Mouse (Mus musculus): ENCODE data around the gene Dcun1d4.
"Not testable (repeated sequence)": the region's sequence is repeated elsewhere in the genome, so short reads cannot be mapped to it uniquely, and the experiment has no call there.

Gene Dcun1d4

DNA sequence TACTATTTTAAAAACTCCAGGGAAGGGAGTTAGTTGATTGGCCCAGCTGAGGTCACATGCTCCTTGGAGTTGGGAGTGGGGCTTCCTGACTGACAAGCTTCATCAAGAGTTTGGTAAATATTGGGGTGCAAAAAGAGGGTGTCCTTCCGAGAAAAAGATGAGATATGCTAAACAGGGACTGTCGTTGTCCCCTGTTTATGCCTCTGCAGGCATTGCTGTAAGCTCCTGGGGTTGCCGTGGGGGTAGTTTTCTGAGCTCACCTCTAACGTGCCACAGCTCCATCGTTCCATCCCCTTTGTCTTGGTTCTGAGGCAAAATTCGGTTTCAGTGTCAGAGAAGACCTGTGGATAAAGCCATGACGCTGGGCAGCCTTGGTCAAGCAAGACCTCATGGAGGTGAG lies at the start of gene Dcun1d4:
Gene Dcun1d4, plus strand, starts transcription at position 301 of the 400 bp plus-strand sequence.
- DNase-seq (ENCODE audit: low spot score in 2 of 2), result no peak

DNA sequence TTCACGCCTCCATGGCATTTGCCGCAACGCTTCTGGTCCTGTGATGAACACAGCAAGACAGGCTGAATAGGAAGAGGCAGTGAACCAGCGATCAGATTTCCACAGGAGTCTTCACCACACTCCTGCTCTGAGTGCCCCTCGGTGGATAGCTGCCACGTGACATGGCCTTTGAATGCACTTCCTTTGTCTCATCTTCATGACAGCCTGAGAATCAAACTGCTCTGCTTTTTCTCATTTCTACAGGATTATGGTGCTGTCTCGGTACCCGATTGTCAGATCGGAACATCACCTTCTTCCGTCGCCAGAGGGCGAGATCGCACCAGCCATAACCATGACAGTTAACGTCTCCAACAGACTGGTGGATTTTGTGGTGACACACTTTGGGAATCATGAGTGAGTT lies 49.2 kb upstream of the Dcun1d4 start:
- peak; percentile 74 to 85 for DNase-seq (ENCODE audit: low spot score in 2 of 2)

DNA sequence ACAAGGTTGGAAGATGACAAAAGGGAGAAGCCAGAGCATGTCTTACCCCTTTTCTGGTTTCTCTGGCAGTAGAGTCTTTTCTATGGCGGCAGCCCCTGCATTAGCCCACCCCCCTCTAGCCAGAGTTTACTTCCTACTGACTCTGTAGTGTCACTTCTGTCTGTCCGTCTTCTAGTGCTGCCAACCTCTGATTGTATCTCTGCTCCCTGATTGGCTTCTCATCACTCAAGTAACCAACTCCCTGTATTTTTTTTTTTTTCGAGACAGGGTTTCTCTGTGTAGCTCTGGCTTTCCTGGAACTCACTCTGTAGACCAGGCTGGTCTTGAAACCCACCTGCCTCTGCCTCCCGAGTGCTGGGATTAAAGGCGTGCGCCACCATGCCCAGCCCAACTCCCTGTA lies 48.0 kb upstream of the Dcun1d4 start:
- no peak for DNase-seq (ENCODE audit: low spot score in 2 of 2)

DNA sequence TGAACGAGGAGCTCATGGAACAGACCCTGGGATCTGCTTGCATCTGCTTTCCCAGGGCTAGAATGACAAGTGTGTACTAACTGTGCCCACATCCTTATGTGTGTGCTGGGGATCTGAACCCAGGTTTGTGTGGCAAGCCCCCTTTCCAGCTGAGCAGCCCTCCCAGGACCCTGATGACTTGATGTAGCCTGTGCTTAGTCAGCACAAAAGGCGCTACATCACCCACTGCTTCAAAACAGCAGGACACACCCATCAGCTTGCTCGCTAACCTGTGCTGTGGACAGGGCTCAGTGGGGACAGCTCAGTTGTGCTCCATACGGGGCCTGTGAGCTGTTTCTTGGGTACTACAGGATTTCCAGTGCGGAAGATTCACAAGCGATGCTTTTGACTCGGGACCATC lies 46.0 kb upstream of the Dcun1d4 start:
- no peak for DNase-seq (ENCODE audit: low spot score in 2 of 2)

DNA sequence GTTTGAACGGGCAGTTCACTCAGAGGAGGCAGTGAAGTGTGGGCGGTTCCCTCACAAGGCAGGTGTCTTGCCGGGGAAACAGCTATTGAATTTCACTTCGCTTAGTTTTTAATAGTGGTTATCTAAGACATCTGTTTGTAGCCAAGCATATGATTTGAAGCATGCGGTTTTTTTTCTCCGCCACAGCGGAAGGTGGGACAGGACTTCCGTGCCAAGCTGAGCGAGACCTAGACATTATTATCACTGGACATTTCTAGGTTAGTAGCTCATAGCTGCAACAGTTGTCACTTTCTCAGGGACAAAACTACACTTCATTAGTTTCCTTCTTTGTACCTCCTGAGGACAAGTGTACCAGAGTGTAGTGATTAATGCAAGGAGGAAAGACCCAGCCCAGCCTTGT lies 38.6 kb upstream of the Dcun1d4 start:
- DNase-seq (ENCODE audit: low spot score in 2 of 2), result no peak

DNA sequence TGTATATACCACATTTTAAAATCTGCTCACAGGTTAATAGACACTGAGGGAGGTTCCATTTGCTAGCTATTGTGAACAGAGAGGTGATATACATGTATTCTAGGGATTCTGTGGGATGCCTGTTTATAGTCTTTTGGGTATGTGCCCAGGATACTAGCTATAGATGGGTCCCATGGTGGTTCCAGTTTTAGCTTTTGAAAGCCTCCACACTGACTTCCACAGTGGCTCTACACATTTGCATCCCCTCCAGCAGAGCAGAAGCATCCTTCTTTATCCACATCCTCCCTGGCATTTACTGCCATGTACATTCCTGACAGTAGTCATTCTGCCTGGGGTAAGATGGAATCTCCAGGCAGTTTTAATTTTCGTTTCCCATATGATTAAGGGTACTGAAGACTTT lies 30.5 kb upstream of the Dcun1d4 start:
- no peak for DNase-seq (ENCODE audit: low spot score in 2 of 2)

DNA sequence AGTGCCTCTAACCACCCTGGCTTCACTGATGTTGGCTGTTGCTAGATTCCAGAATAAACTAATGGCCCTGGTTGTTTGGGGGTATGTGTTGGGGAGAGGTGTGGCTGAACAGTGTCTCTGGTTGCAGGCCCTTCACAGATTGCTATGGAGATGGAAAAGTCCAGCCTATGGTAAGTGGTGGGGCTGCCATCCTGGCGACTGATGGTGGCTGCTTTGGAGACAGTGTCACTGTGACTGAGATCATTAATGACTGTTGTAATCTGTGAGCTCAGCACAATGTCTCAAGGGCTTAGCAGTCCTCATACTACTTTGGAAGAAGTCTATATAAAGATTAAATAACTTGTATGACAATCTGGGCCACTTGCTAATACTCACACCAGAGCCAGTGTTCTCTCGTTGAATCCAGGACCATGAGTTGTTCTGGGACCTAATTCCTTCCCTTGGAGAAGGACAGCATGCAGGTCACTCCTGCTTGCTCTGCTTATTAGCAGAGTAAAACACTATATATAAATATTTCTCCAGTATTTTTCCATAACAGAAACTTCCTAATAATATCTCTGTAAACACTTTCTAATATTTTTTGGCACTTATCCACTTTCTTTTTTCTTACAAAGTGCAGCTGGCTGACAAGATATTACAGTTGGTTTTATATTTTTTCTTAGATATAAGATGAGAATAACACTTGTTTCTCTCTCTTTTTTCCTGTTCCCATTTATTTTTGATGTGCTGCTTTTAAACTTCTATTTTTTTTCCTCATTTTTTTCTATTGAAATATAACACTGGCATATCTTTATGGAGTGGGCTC lies 26.1 kb upstream of the Dcun1d4 start:
- DNase-seq (ENCODE audit: low spot score in 2 of 2), result no peak

DNA sequence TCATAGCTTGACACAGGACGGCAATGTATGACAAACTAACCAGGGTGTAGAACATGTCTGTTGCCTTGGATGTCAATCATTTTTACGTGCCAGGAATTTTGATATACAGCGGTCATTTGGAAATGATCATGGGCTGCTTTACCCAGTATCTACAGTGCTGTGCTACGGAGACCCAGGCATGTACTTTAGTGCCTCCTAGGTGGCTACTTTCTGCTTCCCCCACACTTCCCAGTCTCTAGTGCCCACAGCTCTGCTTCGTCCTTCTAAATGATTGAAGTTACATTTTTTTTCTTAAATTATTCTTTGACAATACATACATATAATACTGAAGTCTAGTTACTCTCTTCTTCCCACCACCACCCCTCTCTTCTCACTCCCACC lies 25.5 kb upstream of the Dcun1d4 start:
- DNase-seq (ENCODE audit: low spot score in 2 of 2), result no peak

DNA sequence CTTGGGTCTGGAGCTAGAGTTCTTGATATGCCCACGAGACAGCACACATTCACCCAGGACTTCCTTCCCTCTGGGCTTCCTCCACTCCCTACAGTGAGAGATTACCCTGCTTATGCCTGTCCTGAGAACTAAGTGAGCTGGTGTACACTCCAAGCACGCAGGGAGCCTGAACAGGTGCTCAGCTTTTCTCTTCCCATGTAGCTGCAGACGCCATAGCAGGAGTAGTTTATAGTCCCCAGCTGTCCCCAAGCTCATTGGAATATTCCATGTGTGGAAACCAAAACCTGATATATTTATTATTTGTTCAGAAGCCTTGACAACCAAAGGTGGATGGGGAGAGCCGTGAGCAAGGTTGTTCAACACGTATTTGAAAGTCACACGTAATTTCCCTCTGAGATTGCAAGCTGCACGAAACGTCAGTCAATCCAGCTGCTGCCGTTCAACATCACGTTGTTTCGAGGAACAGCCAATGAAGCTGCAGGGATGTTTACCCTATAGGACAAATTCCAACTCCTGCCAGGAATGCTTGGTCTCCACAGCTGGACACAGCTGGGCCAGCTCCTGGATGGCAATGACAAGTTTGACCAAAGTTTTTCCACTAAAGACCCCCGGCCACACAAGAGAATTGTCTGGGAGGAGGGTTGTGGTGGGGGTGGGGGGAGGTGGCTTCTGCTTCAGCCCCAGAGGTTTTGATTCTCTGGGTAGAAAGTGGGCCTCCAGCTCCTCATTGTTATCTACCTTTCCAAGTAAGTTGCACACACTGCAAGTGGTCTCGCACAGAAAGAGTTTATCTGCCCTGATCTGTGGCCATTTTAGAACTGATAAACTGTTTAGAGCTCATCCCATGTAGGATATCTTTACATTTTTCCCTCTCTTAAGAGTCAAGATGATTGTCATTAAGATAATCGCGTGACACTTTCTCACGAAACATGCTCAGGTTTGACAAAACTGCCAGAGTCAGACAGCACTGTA lies 12.1 kb upstream of the Dcun1d4 start:
- no peak for DNase-seq (ENCODE audit: low spot score in 2 of 2)

DNA sequence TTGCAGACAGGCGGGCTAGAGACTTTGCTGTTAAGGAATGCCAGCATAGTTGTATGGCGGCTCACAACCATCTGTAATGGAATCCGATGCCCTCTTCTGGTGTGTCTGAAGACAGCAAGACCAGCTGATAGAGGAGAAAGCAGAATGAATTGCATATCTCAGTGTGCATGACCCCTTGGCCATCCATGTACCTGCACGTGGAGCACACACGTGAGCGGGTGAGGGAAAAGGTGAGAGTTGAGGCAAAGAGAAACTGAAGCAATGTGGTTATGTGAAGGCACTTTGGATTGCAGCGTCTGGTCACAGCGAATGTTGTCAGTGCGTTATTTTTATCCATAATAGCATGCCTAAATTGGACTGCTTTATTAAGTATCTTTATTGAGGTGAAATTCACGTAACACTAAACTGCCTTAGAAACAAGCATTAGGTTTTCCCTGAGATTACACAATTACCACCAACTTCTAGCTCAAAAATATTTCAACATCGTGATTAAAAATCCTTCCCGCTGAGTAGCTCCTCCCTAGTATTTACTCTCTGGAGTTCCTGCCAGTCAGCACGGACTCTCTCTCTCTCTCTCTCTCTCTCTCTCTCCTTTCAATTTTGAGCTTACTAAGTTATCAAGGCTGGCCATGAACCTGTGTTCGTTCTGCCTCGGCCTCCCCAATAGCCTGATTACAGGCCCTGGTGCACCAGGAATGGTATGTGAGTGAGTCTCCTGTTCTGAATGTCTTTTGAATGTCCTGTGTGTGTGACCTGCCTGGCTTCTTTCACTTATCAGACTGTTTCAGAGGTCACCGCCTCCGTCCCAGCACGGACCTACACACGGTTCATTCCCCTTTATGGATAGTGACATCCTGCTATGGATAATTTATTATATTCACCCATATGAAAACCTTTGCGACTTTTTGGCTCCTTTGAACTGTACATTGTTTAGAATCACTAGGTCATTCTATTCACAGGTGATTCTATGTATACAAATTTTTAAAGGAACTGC lies 6.1 kb upstream of the Dcun1d4 start:
- no peak for DNase-seq (ENCODE audit: low spot score in 2 of 2)

DNA sequence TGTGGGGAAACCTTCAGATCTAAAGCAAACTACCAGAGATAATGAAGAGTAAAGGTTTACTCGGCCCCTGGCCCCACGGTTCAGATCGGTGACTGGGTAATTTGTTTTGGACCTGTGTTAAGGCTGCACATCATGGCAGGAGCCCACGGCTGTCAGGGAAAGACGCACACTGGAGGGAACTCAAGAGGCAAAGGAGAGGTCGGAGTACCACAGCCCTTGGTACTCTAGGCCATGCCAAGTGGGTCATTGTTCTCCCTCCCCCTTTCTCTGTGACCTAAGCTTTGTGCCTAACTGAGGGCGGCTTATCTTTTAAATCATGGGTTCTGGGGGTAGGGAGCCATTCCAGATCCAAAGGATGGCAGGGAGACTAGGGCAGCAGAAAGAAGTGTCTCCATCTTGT lies 601 bp downstream of the Dcun1d4 start:
- no peak for DNase-seq (ENCODE audit: low spot score in 2 of 2)

DNA sequence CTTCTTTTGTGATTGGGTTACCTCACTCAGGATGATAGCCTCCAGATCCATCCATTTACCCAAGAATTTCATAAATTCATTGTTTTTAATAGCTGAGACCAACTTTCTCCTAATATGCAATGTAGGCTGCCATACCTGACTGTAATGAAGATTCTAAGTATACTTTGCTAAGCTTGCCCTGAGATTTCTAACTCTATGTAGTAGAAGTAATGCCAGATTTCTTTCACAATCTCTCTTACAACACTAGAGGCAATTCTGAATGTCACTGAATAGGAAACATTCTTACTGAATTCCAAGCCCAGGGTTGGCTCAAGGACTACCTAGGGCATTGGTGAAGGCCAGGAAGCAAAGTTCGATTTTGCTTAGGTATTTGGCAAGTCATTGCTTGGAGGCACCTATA lies 1.6 kb downstream of the Dcun1d4 start:
- DNase-seq (ENCODE audit: low spot score in 2 of 2), result not testable (repeated sequence)

DNA sequence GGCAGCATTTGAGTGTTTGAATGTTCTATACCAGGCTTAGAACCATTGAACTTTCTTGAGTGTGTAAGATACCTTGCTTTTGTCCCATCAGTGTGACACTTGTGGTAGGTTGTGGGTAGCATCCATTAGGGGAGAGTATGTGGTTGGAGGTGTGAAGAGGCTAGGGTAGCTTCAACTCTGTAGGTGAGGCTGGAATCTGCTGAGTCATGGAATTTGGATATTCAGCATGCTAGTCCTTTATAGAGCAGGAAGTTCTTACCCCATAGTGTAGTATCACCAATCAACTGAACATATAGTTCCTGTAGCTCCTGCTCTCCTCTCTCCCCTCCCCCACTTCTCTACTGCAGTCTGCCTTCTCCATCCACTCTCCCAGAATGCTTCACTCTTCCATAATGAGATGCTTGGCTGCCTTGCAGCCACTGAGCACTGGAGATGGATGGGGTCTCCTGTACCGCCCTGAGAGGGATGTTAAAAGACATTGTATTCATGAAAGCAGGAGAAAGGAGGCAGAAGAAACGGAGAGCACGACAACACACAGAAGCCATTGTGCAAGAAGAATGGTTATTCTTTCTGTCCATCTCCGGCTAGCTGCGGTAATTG lies 3.3 kb downstream of the Dcun1d4 start:
- DNase-seq (ENCODE audit: low spot score in 2 of 2), result no peak

DNA sequence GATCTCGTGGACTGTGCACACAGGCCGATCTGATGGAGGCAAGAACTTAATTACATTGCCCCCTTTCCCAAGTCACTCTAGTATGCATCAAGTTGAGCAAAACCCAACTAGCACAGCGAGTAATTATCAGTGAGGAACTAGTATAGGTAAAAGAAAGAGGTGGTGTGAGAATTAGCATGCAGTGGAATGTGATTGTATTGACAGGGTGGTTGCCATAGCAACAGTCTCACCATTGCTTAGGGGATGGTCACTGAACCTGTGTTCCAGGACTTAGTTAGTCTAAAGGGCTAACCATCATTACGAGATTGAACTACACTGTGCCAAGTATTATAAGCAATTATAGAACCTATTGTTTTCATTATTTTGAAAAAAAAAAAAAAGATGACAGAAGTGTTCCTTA lies 5.7 kb downstream of the Dcun1d4 start:
- no peak for DNase-seq (ENCODE audit: low spot score in 2 of 2)

DNA sequence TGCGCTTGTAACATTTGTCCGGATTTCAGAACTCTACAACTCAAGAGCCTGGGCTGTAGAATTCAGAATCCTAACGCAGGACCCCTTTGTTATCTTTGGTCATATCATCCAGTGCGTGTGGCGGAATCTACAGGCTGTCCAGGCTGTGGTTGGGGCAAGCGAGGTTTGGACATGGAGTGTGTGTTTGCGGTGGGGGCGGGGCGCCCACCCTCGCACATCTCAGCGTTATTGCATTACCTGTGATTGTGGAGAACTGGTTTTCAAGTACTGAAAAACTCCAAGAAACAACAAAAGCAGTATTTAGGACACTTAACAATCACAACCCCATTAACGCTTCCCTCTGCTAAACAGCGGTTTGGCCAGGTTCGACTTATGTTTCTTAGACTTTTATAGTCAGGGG lies 9.1 kb downstream of the Dcun1d4 start:
- no peak for DNase-seq (ENCODE audit: low spot score in 2 of 2)

DNA sequence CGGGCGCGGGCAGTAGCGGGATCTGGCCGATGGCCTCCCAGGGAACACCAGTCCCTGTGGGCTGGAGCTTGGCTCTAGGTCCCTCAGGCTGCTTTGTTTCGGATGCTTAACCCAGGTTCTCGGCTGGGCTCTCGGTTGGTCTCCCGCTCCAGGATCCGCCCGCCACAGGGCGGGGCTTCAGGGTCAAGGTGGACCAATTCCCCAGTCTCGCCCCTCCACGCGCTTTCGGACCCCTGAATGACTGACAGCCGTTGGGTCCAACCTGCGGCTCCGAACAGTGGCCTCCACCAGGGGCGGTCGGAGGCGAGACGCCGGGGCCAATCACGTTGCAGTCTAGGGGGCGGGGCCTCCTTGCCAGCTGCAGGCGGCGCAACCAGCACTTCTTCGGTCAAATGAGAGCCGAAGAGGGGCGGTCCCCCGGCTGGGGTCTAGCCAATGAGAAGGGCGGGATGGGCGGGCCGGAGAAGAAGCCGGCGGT lies 9.8 kb downstream of the Dcun1d4 start:
- DNase-seq (ENCODE audit: low spot score in 2 of 2), result peak; percentile 99 to 100

DNA sequence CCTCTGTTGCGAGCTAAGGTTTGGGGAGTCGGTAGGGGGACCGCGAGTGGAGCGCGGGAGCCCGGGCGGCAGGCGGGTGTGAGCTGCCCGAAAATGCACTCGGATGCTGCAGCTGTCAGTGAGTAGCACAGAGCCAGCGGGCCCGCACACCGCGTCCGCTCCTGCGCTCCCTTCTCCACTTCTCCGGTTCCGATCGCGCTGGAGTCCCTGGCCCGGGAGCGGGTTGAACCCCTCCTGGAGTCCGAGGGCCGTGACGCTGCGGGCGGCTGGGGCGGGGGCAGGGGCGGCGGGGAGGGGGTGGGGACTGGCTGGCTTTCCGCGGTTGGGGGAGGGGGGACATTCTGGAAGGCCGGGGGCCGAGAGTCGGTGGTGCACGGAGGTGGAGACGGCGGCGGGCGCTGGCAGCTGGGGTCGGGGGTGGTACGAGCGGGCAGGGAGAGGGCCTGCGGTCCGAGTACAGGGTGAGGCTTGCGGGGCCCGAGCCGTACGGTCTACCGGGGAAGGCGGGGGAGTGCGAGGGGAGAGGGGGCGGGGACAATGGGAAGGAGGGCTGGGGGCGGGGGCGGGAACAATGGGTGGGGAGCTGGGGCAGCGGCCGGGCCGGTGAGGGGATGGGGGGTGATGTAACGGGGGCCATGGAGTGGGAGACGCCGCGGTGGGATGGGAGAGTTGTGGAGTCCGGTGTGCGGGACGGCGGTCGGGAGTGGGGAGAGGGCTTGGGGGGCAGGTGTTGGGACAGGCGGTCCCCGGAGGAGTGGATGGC lies 10.5 kb downstream of the Dcun1d4 start:
- peak in 1 of 2 experiments; percentile 16 for DNase-seq (ENCODE audit: low spot score in 2 of 2)

DNA sequence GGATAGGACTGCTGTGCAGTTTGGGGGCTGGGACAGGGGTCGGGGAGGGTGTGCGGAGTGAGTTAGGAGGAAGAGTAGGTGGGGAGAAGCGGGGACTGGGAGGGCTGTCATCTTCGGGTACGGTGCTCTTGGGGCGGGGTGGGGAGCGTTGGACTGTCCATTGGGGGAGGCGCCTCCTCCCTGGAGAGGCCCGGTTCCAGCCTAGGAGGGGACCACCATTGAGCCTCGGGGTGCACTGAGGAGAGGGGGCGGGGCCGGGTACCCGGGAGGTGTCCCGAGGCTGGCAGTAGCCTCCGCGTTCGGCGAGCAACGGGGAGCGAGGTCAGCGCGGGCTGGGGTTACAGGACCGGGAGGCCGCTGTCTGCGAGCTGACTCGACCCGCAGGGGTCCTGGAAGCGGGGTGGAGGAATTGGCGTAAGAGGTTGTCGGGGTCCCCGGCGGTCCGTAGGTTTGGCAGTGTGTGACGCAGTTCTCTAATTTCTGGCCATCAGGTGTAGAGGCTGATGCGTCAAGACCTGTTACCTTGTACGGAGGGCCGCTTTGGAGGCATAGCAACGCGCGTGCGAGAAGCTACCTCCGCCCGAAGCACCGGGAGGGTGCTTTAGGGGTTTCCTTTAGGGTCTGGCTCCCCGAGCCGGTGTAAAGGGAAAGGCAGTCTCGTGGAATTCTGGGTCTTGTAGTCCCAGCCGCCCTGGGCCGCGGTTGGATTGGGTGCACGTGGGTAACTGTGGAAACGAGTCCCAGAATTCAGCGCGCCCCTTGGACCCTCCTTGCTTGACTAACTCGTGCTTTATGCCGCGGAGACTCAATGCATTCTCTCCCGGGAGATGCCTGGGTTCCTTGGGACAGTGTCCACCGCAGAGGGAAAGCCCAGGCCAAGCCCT lies 11.3 kb downstream of the Dcun1d4 start:
- DNase-seq (ENCODE audit: low spot score in 2 of 2), result peak; percentile 90 to 91

DNA sequence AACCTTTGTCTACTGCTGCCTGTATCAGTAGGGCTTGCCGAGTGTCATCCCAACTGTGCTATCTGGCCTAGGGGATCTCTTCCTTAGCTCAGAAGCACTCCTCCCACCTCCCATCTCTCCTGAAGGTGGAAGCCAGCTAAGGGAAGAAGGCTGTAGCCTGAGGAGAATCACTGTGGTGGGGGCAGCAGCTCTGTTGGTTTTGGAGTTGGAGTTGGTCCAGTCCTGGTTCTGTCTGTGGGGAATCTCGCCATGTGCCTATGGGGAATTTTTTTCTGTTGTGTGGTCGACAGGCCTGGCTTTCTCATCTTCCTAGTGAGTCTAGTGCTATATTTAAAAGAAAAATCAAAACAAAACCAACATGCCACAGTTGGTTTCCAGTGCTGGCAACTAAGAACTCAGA lies 16.6 kb downstream of the Dcun1d4 start:
- no peak for DNase-seq (ENCODE audit: low spot score in 2 of 2)

Measured in frontal cortex, postnatal 14 days (tissue).